Mouse (Mus musculus) midbrain, embryonic 12.5 days (tissue): ENCODE measurements around the gene Cux1. TPM values are rescaled to one million over a fixed set of nuclear protein-coding genes. Genes with fewer than 3 reads are reported as not detected.

Experiments used
- ATAC-seq: fragments of 200-750 bp; cut with Nextera tagmentation; 2 replicates; pipeline ENCODE4 v1.8.0; 2017; ENCODE audit warnings: low read depth, moderate TSS enrichment, moderate library complexity; ENCODE audit not compliant: low FRiP score
- H3K27ac ChIP-seq: fragments of 300-500 bp; sonication (generic); replicated peaks from 2 replicates; pipeline ENCODE4 v1.5.1; 2016; ENCODE audit warnings: mild to moderate bottlenecking
- H3K27me3 ChIP-seq: fragments of 300-500 bp; sonication (generic); 2 replicates; pipeline ENCODE4 v1.6.1; 2016; ENCODE audit warnings: mild to moderate bottlenecking
- H3K36me3 ChIP-seq: fragments of 300-500 bp; sonication (generic); 2 replicates; pipeline ENCODE4 v1.6.1; 2016
- H3K4me1 ChIP-seq: fragments of 300-500 bp; sonication (generic); 2 replicates; pipeline ENCODE4 v1.6.1; 2016
- H3K4me2 ChIP-seq: fragments of 300-500 bp; sonication (generic); replicated peaks from 2 replicates; pipeline ENCODE4 v1.6.1; 2016; ENCODE audit warnings: mild to moderate bottlenecking, moderate library complexity
- H3K4me3 ChIP-seq: fragments of 300-500 bp; sonication (generic); 2 replicates; pipeline ENCODE4 v1.5.1; 2016; ENCODE audit warnings: mild to moderate bottlenecking
- H3K9ac ChIP-seq: fragments of 300-500 bp; sonication (generic); replicated peaks from 2 replicates; pipeline ENCODE4 v1.6.1; 2016; ENCODE audit warnings: mild to moderate bottlenecking, moderate library complexity
- H3K9me3 ChIP-seq: fragments of 300-500 bp; sonication (generic); 2 replicates; pipeline ENCODE4 v1.6.1; 2016; ENCODE audit warnings: mild to moderate bottlenecking
- WGBS: fragments of 180-500 bp; shearing (Covaris S2); methylation state at CpG from one replicate; pipeline ENCODE4 v1.1.7; 2016; 5-methylcytosine and 5-hydroxymethylcytosine counted together
- polyA plus RNA-seq: library from polyadenylated mRNA; unstranded; fragments of >200 nt; fragmentation: Nextera tagmentation; extraction: Ambion mirVana; gene quantifications from 2 replicates; pipeline ENCODE4 v1.2.1, GENCODE M21; 2016

The Cux1 gene
- polyA plus RNA-seq, 1 experiment from 2014 or later, result 150 TPM

DNA sequence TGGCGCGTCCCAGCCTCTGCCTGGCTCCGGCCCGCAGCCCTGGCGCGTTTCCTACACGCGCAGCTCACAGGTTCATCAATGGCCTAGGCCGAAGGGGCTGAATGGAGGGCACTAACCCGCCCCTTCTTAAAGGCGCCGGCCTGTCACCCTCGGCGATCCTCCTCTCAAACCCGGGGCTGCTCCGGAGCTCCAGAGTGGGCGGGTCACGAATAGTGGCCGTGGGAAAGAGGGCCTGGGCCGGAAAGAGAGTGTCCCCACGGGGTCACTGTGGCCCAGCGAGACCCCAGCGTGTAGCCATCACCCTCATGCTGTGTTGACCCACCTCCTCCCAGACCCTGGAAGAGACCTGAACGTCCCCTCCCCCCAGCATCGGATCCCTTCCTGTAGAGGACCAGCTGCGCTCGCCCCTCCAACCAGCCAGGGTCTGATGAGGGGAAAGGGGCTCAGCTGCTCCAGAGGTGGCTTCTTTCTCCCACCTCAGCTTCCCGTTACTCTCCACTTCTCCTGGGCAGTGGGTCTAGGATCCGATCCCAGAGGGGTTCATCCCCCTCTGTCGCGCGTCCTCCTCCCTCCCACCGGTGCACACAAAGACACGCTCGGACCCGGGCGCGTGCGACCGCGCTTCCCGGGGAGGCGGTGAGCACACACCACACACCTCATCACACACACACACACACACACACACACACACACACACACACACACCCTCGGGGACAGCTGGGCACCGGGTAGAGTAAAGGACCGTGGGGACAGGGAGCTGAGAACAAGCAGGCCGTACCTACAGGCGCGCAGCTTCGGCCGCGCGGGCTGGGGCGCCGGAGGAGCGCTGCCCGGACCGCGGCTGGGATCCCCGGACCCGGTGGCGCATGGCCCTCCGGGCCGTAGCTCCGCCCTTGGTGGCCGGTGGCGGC, 323.2 kb downstream of the Cux1 start:
- Histone ChIP-seq H3K9ac (peak overlapping the region; percentile 81), H3K27ac (peak overlapping the region; percentile 84), H3K36me3 (no peaks in the 10 kb centered on the region), H3K4me2 (peak overlapping the region; percentile 82), H3K4me1 (peaks cover 37% of the 10 kb centered on the region), H3K27me3 (0 out of 2 replicates have a peak, but pooled peaks cover 8% of the 10 kb centered on the region), H3K9me3 (no peaks in the 10 kb centered on the region), H3K4me3 (peak overlapping the region; percentile 74)
- peak; percentile 62 for ATAC-seq
- WGBS, result under 1% methylated on average over 39 of the region's 67 CpGs

GRCm38 (mm10) chr5:136241161-136241560, 326.1 kb downstream of the Cux1 start:
- no peak for ATAC-seq
- Histone ChIP-seq H3K9me3 (no peaks in the 10 kb centered on the region), H3K36me3 (no peaks in the 10 kb centered on the region), H3K27me3 (peaks cover 16% of the 10 kb centered on the region; the same call in 1 of the 2 replicates), H3K9ac (no peak overlapping the region), H3K4me3 (no peak overlapping the region), H3K27ac (no peak overlapping the region), H3K4me2 (no peak overlapping the region), H3K4me1 (peaks cover 49% of the 10 kb centered on the region)
- WGBS, result 89% methylated on average over 6 of the region's 6 CpGs

- Histone ChIP-seq H3K36me3 (no peaks in the 10 kb centered on the region), H3K9me3 (no peaks in the 10 kb centered on the region), H3K27me3 (peaks cover 16% of the 10 kb centered on the region; the same call in 1 of the 2 replicates), H3K4me3 (no peak overlapping the region), H3K9ac (no peak overlapping the region), H3K4me2 (no peak overlapping the region), H3K4me1 (peaks cover 46% of the 10 kb centered on the region), H3K27ac (no peak overlapping the region)
- 67% methylated on average over 1 of the region's 1 CpGs for WGBS
- ATAC-seq, result no peak
Observed at GRCm38 (mm10) chr5:136240381-136240780, 326.9 kb downstream of the Cux1 start.

DNA sequence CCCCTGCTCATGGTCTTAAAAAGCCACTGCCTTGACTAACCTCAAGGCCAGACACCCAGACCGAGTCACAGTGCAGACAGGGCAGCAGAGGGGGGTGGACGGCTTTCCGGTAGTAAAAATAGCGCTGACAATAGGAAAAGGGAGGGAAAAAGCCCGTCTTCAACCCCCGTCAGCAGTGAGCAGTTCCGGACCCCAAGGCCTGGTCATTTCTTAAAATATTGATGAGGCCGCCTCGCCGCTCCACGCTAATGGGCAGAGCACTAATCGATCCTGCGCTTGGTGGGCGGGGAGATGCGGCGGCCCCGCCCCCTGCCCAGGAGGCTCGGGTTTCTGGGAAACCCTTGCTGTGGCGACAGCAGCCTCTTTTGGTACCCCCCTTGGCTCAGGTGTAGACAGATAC, 329.7 kb downstream of the Cux1 start:
- Histone ChIP-seq H3K36me3 (no peaks in the 10 kb centered on the region), H3K27me3 (peaks cover 26% of the 10 kb centered on the region), H3K4me3 (peak overlapping the region; percentile 30), H3K9ac (0 out of 2 replicates have a peak overlapping the region, but pooled peaks have one; percentile 2), H3K9me3 (no peaks in the 10 kb centered on the region), H3K27ac (no peak overlapping the region), H3K4me1 (peaks cover 34% of the 10 kb centered on the region), H3K4me2 (peak overlapping the region; percentile 58)
- WGBS, result 1% methylated on average over 19 of the region's 19 CpGs
- no peak for ATAC-seq

- WGBS, result 87% methylated on average over 5 of the region's 5 CpGs
Observed at GRCm38 (mm10) chr5:136236611-136237010, 330.7 kb downstream of the Cux1 start.

GRCm38 (mm10) chr5:136230348-136231035, 336.8 kb downstream of the Cux1 start:
- H3K27ac ChIP-seq, result no peak overlapping the region
- WGBS, result 77% methylated on average over 4 of the region's 4 CpGs
- H3K9ac ChIP-seq, result no peak overlapping the region
- H3K9me3 ChIP-seq, result no peaks in the 10 kb centered on the region
- H3K27me3 ChIP-seq, result peaks cover 19% of the 10 kb centered on the region
- ATAC-seq, result no peak
- peaks cover 5% of the 10 kb centered on the region; the same call in 1 of the 2 replicates for H3K4me1 ChIP-seq
- no peak overlapping the region for H3K4me3 ChIP-seq
- H3K36me3 ChIP-seq, result peaks cover 37% of the 10 kb centered on the region
- no peak overlapping the region for H3K4me2 ChIP-seq

More at GRCm38 (mm10) chr5:136236611-136237010, 330.7 kb downstream of the Cux1 start:
- Histone ChIP-seq H3K27me3 (peaks cover 29% of the 10 kb centered on the region), H3K4me2 (no peak overlapping the region), H3K9ac (no peak overlapping the region), H3K27ac (no peak overlapping the region), H3K9me3 (no peaks in the 10 kb centered on the region), H3K4me3 (no peak overlapping the region), H3K36me3 (peaks cover 6% of the 10 kb centered on the region), H3K4me1 (peaks cover 29% of the 10 kb centered on the region)
- ATAC-seq, result no peak

- Histone ChIP-seq H3K4me2 (no peak overlapping the region), H3K27me3 (peaks cover under 1% of the 10 kb centered on the region; the same call in 1 of the 2 replicates), H3K36me3 (peaks cover 68% of the 10 kb centered on the region), H3K27ac (no peak overlapping the region), H3K9ac (no peak overlapping the region), H3K4me1 (no peaks in the 10 kb centered on the region), H3K4me3 (no peak overlapping the region), H3K9me3 (no peaks in the 10 kb centered on the region)
- WGBS, result 78% methylated on average over 7 of the region's 7 CpGs
- no peak for ATAC-seq
Observed at GRCm38 (mm10) chr5:136226246-136226876, 340.9 kb downstream of the Cux1 start.

- peaks cover 45% of the 10 kb centered on the region for H3K36me3 ChIP-seq
- H3K9me3 ChIP-seq, result 0 out of 2 replicates have a peak, but pooled peaks cover 6% of the 10 kb centered on the region
- no peak overlapping the region for H3K27ac ChIP-seq
- H3K4me1 ChIP-seq, result no peaks in the 10 kb centered on the region
- H3K9ac ChIP-seq, result no peak overlapping the region
- ATAC-seq, result no peak
- no peak overlapping the region for H3K4me3 ChIP-seq
- H3K27me3 ChIP-seq, result no peaks in the 10 kb centered on the region
- no peak overlapping the region for H3K4me2 ChIP-seq
- 85% methylated on average over 12 of the region's 12 CpGs for WGBS
Observed at GRCm38 (mm10) chr5:136218585-136218984, 348.7 kb downstream of the Cux1 start.

GRCm38 (mm10) chr5:136217932-136218381, 349.3 kb downstream of the Cux1 start:
- Histone ChIP-seq H3K9ac (no peak overlapping the region), H3K36me3 (peaks cover 39% of the 10 kb centered on the region), H3K4me1 (no peaks in the 10 kb centered on the region), H3K9me3 (0 out of 2 replicates have a peak, but pooled peaks cover 6% of the 10 kb centered on the region), H3K4me2 (no peak overlapping the region), H3K27ac (no peak overlapping the region), H3K4me3 (no peak overlapping the region), H3K27me3 (no peaks in the 10 kb centered on the region)
- WGBS, result 73% methylated on average over 4 of the region's 4 CpGs
- no peak for ATAC-seq

DNA sequence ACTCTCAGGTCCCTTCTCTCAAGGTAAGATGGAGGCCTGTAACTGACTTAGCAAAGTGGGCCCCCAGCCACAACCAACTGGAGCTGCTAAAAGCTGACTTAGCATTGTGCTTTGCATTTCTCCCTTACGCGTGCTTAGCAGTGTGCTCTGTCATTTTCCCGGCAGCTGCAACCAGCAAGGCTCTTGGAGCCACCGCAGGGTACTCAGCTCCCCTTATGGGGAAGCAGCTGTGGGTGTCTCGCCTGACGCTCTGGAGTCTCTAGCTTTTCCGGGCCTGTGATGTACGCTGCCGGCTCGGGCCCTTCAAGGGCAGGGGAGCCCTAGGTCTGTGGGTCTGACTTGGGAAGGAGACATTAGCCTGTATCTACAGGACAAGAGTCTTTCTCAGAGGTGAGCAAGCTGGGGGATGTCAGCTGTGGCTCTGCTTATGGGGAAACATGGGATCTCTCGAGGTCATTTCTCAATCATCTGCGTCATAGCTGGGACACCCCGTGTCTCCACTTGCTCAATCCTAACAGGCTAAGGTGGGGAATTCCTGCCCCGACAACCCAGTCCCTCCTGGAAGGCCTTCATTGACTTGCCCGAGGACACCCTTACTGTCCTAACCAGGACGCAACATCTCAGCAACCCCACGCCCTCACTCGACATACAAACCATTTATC, 350.2 kb downstream of the Cux1 start:
- Histone ChIP-seq H3K9me3 (0 out of 2 replicates have a peak, but pooled peaks cover 6% of the 10 kb centered on the region), H3K4me1 (no peaks in the 10 kb centered on the region), H3K27me3 (no peaks in the 10 kb centered on the region), H3K4me3 (no peak overlapping the region), H3K4me2 (no peak overlapping the region), H3K27ac (no peak overlapping the region), H3K36me3 (peaks cover 33% of the 10 kb centered on the region), H3K9ac (no peak overlapping the region)
- WGBS, result 87% methylated on average over 18 of the region's 18 CpGs
- no peak for ATAC-seq

DNA sequence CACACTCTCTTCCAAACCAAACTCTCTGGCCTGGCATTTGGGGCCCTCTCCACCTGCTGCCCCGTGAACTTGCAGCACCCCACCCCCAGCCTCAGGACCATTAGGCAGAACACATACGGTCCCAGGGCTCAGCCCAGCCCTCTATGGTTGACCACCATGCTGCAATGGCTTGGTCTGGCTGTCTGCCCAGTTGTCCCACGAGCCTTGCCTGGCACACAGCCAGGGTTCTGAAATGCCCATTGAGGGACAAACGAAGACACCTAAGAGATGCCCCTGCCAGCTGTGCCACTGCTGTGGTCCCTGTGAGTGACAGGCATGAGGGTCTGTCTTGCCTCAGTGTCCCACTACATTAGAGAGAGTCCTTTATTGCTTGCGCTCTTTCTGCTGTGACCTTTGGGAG, 351.3 kb downstream of the Cux1 start:
- Histone ChIP-seq H3K4me3 (no peak overlapping the region), H3K27ac (no peak overlapping the region), H3K9ac (no peak overlapping the region), H3K36me3 (peaks cover 21% of the 10 kb centered on the region), H3K4me1 (no peaks in the 10 kb centered on the region), H3K27me3 (no peaks in the 10 kb centered on the region), H3K9me3 (0 out of 2 replicates have a peak, but pooled peaks cover 6% of the 10 kb centered on the region), H3K4me2 (no peak overlapping the region)
- 88% methylated on average over 5 of the region's 5 CpGs for WGBS
- ATAC-seq, result no peak
